Mouse (Mus musculus): Measurements from ENCODE around the gene Ccdc8.
"Not testable (repeated sequence)": the region's sequence is repeated elsewhere in the genome, so short reads cannot be mapped to it uniquely, and the experiment has no call there.

Gene Ccdc8

DNA sequence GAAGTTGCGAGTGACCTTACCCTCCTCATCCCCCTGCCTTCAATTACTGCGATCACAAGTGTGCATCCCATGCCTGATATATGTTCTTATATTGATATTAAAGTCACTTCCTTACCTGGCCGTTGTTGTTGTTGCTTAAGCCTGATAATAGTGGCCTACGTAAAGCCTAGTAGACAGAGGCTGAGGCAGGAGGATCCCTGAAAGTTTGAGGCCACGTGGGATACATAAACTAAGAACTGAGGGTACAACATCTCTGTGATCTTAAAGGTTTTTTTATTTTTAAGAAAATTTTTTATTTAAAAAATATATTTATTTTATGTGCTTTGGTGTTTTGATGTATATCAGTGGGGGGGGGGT, at the start of gene Ccdc8:
TSS of gene Ccdc8 (plus strand) at position 258 of the 357 bp plus-strand sequence.
- ATAC-seq (ENCODE audit: low TSS enrichment) = no peak

DNA sequence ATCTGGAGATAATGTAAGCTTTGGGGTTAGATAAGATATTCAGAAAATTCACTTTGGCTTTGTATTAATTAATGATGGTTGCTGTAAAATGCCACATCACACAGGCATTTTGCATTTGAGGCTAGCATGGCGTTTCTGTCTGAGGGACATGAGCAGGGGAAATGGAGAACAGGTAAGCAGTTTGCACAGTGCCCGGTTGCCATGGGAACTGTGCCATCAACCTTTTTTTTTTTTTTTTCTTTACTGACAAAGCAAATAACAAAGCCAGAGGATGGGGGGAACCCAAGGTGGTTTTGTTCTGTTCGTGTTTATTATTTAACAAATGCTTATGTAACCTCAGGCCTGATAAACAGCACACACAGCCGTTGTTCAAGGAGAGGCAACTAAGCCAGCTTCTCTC, 49.6 kb upstream of the Ccdc8 start:
- no peak for ATAC-seq (ENCODE audit: low TSS enrichment)

DNA sequence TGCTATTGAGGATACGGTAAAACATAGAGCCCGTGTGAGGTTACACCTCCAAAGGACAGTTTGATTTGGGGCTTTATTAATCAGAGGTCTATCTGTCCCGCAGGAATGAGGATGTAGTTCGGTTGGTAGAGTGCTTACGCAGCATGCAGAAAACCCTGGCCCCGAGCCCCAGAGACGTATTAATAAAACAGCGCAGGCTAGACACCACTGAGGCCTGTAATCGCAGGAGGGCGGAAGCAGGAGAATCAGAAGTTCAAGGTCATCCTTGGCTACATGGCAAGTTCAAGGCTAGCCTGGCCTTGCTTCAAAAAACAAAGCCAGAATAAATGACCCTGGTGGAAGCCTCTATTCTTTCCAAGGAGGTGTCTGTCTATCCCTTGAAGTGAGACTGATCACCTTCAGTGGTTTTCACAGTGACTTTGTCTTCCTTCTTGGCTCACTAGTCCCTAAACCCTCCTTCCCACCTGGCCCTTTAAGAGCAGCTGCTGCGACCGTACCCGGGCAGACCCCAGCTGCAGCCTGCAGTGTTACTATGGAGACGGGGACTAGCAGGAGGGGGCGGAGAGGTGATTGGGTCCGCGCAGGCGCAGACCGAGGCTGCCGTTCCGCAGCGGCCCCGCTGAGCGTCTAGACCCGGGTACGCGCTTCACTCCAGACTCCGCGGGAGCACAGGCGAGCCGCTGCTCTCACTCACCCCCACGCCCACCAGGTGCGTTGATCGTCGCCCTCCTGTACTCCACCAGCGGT, 48.3 kb upstream of the Ccdc8 start, which contains the start of gene Pnmal2:
TSS of gene Pnmal2 (plus strand) at position 622 of the 747 bp plus-strand sequence.
- peak; percentile 66 for ATAC-seq (ENCODE audit: low TSS enrichment)

DNA sequence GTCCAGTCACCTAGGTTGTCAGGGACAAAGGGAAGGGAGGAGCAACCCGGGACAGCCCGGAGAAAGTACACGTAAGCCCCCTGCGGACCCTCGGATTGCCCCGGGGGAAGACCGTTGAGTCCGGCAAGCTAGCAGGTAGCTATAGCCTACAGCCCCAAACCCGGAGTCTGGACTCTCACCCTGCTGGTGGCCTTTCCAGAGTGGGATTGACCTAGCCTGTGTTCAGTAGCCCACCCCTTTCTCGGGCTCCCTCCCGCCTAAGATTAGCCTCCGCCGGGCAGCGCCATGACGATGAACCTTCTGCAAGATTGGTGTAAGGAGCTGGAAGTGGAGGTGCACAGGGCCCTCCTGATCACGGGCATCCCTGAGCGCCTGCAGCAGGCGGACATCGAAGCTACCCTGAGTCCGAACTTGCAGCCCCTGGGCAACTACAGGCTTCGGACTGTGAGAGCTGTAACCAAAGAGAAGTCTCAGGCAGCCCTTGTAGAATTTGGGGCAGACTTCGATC, 47.6 kb upstream of the Ccdc8 start:
- no peak for ATAC-seq (ENCODE audit: low TSS enrichment)

DNA sequence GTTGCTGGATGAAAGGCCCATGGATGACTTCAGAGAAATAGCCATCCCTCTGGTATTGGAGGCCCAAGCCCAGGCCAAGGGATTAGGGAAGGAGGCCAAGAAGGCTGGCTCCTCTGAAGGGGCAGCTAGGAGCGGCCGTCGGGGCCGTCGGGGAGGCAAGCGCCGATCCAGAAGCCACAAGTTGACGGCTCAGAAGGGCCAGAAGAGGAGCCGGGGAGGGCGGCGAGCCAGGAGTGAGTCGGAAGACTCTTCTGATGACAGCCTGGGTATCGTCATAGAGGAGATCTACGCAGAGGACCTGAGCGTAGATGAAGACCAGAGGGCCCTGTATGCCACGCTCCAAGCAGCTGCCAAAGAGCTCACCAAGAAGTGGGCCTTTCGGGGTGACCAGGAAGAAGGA, 47.1 kb upstream of the Ccdc8 start:
- ATAC-seq (ENCODE audit: low TSS enrichment) = no peak

DNA sequence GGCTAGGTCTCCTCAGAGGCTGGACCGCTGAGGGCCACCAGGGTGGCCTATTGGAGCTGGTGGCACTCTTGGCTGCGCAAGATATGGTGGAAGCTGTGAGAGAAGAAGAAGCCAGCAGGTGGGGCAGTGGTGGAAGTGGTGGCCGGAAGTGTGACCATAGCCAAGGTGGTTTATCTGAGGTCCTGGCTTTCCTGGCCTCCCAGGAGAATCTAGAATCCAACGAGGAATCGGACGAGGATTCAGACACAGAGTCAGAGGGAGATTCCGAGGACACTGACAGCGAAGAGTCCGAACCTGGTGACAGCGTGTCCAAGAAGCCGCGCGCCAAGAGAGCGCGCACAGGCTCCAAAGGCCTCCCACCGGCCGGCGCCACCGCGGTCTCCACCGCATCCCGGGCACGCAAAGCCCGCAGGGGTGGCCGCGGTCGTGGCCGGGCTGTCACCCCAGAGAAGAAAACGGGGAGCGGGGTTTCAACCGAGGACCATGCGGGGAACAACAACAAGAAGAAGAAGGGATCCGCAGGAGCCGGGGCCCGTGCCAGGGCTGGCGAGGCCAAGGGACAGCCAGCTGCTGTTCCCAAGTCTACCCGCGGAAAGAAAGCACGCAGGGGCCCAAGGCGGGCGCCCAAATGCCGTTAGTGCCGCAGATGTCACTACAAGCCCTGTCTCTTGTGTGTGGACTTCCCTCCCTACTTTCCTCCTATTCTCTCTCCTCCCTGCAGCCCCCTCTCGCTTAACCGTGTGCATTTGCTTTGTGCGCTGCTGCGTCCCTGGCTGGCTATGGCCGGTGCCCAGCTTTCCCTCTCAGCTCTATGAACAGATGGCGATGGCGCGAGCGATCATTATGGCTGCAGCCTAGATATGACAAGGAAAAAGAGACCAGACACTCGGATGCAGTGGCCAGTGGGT, 45.8 kb upstream of the Ccdc8 start:
- no peak for ATAC-seq (ENCODE audit: low TSS enrichment)

DNA sequence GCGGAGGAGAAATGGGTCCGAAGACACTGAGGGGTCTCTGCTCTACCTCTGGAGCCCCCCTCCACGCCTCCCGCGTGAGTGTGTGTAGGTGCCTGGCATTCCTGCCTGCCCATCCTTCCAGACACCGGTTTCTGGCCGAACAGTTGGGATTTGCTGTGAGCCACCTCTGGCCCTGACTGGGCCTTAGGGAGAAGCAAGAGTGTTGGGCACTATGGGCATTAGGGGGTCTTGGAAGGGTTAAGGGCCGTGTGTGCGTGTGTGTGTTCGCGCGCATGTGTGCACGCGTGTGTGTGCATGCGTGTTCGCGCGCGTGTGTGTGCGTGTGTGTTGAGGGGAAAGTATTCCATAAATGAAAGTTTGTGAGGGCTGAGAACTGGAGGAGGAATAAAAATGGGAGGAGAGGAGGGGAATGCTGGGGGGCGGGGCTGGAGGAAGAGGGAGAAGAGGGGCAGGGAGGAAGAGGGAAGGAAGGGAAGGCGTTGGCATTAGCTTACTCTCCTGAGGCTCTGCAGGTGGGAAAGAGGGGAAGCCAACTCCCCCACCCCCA, 45.1 kb upstream of the Ccdc8 start:
- no peak for ATAC-seq (ENCODE audit: low TSS enrichment)

DNA sequence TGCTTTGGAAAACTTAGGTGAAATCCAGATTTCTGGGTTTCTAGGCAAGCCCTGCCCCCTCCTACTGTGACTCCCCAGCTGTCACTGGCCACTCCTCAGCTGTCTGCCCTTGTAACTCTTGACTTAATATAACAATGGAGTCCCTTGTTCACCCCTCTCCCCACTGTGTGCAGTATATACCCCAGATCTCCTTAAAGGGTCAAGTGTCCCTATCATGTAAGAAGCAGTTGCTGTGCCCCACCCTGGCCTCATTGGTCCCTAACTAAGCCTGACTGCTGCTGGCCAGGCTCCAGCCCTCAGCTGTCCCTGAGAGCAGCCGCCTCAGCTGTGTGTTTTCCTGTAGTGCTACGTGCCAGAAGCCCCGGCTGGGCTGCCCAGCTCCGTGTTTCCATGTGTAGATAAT, 44.5 kb upstream of the Ccdc8 start:
- no peak for ATAC-seq (ENCODE audit: low TSS enrichment)

DNA sequence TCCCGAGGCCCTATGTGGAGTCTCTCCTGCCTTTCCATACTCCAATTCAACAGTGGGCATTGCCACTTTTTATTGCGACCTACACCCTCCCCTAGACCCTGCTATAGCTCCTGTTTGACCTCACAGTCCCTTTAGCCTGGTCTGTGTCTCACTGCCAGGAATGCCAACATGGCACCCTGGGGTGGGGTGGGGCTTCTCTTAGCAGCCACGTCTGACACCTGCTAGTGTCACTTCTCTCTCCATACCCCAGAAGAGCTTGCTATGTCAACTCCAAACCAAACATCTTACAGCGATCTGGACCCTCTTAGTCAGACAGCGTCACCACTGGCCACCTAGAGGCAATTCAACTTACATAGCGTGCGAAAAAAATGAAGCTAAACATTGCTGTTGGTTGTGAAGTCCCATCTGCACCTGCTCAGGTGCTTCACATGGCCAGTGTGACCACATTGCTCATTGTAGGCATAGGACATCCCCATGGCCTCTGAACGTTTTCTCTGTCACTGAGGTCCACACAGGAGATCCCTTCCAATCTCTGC, 43.5 kb upstream of the Ccdc8 start:
- no peak for ATAC-seq (ENCODE audit: low TSS enrichment)

DNA sequence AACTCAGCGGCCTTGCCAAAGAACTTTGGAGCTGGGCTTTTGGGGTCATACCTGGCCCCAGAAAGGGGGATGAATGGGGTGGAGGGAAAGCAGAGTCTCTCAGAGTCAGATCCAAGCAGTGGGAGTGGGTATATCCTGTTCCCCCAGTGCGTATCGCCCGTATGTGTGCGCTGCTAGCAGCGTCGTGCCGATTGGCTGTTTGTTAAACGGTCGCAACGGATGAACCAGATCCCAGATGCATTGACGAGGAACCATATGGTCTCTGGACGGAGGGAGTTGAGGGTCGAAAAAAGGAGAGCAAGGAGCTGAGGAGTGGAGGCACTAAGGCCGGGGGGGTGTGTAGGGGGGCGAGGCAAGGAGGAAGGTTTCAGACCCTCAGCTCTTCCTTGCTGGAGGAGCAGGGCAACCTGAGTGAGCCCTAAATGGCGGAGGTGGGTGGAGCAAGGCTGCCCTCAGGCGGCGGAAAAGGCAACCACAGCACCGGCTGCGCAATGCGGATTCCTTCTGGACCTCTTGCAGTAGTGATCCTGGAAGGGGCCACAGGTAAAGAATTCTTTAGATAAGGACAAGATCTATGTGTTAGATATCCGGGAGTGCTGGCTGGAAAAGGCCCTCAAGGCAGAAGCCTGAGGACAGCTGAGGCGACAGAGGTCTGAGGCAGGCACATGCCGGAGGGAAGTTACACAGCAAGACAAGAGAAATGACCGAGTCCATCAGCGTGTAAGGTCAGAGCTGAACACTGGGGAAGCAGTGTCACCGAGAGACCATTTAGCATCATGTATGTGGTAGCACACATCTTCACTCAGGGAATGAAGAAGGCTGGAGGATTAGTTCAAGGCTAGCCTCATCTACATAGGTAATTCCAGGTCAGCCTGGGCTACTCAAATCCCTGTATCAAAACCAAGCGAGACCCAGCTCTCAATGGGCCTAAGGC, 42.3 kb upstream of the Ccdc8 start:
- ATAC-seq (ENCODE audit: low TSS enrichment) = peak; percentile 47; the same call in 1 of the 2 replicates

DNA sequence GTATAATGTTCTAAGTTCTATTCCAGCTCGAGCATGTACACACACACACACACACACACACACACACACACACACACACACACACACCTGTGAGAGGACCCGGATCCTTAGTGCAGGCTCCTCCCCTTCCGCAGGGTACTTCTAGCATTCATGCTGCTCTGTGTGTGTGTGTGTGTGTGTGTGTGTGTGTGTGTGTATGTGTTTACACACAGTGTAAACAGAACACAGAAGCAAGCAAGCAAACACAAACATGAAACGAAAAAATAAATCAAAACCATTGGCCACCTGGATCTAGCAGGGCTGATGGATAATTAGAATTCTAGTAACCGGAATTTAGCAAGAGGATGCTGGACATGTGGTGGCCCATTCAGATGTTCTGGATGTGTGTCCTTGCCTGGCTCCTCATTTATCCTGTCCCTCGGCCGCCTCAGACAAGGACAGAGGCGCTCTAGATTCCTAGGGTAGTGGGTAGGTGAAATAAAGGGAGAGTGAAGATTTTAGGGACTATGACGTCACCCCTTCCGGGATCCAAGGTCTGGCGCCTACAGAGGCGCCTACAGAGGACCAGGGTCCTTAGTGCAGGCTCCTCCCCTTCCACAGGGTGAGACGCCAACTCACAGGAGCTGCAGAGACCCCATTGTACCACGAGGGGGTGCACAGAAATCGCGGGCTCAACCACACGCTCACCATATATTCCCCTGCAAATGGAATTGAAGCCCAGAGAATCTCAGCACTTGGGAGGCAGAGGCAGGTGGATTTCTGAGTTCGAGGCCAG, 41.5 kb upstream of the Ccdc8 start:
- ATAC-seq (ENCODE audit: low TSS enrichment) = peak; percentile 44

DNA sequence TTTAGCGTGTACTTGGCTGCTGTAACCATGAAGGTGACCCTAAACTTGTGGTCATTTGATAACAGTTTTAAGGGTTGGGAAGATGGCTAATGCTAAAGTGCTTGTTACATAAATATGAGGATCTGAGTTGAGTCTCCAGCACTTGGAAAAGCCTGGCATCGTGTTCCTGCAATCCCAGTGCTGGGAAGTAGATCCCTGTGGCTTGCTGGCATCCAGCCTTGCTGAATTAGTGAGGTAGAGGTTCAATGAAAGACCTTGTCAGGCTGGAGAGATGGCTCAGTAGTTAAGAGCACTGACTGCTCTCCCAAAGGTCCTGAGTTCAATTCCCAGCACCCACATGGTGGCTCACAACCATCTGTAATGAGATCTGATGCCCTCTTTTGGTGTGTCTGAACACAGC, 38.7 kb upstream of the Ccdc8 start:
- not testable (repeated sequence) for ATAC-seq (ENCODE audit: low TSS enrichment)

DNA sequence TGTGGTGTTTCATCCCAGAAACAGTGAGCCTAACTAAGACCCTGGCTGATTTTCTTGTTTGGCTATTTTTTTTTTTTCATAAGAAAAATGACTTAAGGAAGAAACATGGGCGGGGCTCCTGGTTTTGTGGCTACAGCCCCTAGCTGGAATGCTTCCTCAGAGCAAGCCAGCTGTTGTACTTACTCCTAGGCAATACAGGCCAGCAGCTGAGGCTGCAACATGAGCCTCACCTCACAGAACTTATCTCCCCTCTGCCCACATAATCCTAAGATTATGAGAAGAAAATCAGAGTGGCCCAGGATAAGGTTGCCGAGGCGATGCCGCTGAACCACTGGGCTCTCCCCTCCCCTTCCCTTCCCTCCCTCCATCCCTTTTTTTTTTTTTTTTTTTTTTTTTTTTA, 36.8 kb upstream of the Ccdc8 start:
- no peak for ATAC-seq (ENCODE audit: low TSS enrichment)

DNA sequence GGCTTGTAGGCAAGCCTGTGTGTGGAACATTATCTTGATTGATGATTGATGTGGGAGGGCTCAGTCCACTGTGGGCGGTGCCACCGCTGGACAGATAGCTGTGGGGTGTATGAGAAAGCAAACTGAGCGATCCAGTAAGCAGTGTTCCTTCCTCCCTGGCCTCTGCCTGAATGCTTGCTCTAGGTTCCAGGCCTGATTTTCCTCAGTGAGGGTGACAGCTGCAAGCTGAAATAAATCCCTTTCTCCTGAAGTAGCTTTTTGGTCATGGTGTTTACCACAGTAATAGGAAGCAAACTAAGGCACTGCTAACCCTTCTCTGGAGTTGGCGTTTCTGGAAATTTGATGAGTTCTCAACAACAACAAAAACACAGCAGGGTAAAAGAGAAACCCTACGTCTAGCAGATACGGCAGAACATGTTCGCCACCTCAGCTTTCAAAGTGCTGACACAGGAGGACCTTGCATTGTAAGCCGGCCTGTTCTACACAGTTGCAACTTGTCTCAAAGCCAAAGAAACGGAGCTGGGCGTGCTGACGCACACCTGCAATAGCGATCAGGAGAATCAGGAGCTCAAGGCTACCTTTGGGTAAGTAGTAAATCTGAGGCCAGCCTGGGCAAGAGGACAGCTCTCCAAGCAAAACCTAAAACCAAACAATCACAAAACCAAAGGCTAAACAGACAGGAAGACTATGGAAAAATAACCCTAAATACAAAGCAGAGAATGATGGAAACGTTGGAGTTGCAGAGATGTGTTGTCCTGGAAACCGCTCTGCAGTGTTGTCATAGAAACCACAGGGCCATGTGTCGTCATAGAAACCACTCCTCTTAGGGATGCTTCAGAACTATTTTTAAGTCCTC, 35.9 kb upstream of the Ccdc8 start:
- ATAC-seq (ENCODE audit: low TSS enrichment) = peak; percentile 81

DNA sequence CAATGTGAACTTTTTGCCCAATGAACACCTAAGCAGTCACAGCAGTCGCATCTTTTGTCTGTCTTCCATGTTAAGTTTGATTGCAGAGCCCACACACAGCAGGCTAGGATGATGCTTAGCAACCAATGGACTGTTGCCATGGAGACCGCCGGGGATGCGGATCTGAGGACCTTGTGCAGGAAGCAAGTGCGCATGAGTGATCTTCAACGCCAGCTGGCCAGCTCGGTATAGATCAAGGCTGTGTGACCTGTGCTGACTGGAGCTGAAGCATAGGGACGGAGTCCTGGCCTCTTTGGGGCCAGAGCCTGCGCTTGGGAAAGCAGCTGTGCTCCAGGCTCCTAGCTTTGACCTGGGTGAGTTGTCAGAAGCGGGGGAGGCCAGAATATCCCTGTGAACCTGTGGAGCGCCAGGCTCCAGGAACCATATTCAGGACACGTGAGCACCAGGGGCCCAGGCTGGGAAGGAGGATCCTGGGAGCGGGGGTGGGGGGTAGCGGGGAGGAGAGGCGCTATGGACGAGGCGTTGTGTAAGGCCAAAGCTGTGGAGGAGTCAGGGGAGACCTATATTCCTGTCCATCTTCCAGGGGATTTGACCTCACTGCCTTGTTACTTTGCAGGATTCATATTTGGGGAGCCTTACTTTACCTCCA, 32.8 kb upstream of the Ccdc8 start, which contains the start of gene Pnmal1:
TSS of gene Pnmal1 (plus strand) at position 141 of the 649 bp plus-strand sequence.
- peak; percentile 84 for ATAC-seq (ENCODE audit: low TSS enrichment)

DNA sequence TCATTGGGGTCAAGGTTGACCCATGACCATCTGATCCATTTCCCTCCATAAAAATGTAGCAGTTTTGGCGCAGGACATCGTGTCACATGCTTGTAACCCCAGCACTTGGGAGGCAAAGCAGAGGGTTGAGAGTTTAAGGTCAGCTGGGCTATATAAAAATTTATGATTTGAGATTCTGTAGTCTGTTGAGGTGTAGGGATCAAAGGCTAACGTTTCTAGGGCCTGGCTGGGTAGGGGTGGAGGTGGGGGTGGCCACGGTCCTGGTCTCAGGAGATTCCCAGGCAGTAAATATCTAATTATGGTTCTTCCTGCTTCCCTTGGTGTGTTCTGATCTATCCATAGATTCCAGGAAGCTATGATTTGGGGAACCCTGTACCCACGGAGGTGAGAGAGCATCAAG, 30.8 kb upstream of the Ccdc8 start:
- ATAC-seq (ENCODE audit: low TSS enrichment) = no peak

DNA sequence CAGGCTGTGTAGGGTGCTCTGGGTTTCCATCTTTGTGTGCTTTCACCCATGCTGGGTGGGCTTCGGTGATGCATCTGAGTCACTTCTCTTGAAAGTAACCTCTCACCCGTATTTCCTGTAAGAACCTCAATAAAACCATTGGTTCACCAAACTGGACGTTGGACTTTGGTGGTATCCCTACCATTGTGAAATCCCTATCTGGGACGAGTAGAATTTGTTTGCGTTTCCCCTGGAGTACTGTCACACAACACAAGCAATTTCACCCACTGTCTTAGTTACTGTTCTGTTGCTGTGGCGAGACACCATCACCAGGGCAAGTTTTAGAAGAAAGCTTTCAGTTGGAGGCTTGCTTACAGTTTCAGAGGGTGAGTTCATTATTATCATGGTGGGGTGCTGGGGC, 24.1 kb upstream of the Ccdc8 start:
- no peak for ATAC-seq (ENCODE audit: low TSS enrichment)

DNA sequence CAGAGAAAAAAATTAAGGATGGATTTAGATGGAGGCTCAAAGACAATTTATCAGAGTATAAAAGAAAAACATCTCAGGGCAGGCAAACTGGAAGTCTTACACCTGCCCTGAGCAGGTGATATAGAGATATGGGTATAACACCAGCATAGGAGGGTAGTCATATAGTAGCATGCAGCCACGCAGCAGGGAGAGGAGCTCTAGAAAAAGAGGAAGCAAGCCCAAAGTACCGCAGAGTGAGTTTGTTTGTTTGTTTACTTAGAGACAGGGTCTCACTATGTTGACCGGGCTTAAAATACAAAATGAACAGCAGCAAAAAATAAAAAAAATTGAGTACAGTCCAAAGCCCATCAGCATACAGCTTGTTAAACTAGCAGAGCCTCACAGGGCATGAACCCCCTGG, 21.3 kb upstream of the Ccdc8 start:
- ATAC-seq (ENCODE audit: low TSS enrichment) = no peak

DNA sequence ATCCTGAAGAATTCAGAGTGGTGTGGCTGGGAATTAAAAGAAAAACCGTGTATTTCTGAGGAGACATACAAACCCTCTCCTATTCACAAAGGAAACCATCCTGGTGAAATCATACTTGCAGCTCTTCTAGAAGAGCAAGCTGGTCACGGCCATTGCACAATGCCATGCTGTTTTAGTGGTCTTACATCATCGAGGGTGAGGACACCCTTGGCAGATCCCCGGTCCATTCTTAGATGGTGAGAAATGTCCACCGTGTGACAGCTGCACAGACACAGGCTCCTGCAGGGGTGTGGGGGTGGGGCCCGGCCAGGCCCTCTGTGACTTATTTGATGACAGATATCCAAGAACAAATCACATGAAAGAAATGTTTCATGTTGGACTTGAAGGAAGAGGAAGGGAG, 18.5 kb upstream of the Ccdc8 start:
- ATAC-seq (ENCODE audit: low TSS enrichment) = peak; percentile 69

Data from frontal cortex, adult (tissue).